Mouse (Mus musculus) CD8-positive naive resting alpha-beta T cell, adult 2 months (primary cell): ENCODE data around the gene 4930455H04Rik.

ENCODE experiments used
- DNase-seq, 2 experiments: peaks; one replicate each; pipeline ENCODE4 v3.0.0; 2022; ENCODE audit warnings: low read depth in 2 of 2, low spot score in 2 of 2

Gene 4930455H04Rik

DNA sequence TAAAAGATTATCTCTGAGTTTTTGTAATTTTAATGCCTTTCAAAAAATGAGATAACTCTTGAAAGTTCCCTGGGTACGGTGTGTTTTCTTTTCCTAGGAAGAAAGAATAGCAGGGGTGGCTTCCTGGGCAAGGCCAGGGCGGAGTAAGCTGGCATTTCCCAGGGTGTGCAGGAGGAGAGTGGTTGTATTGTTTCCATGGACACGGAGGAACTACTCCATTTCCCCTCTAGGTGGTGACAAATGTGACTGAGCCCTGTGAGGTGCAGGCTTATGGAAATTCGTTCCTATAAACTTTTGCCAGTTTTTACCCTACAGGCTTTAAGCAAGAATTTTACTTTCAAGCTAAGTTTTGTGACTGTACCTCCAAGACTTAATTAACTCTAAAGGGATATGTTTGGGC is 1.8 kb upstream of the 4930455H04Rik start:
- DNase-seq = no peak

DNA sequence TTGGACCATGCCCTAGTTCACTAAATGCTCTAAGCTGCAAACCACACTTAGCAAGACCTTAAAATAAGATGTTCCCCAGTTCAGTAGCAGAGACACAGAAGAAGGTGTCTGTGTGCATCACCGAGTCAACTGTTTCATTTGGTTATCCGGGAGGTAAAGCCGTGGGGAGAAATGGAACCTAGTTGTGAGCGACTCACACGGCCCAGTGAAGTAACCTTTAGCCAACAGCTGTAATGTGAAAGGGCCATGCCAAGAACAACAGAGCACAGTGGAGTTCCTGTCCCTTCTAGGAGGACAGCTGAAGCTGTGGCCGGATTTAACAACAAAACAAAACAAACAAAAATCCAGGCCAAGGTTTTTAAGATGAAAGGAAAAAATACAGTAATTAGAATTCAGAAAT is 1.3 kb upstream of the 4930455H04Rik start:
- no peak for DNase-seq

DNA sequence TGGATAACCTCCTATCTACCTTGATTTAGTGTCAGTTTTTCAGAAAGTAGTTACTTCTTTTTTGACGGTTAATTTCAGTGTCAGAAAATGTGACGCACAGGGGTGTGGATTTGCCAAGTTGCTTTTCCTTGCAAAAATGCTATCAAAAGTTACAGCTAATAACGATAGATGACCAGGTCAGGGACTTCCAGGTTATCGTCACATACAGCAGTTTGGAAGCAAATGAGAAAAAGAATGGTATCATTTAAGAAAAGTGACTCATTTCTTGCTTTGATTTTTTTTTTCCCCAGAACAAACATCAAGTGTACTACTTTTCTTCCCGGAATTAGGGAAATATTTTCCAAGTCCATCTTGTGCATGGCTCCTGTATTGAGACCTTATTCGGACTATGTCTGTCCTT is 631 bp upstream of the 4930455H04Rik start:
- DNase-seq = no peak

DNA sequence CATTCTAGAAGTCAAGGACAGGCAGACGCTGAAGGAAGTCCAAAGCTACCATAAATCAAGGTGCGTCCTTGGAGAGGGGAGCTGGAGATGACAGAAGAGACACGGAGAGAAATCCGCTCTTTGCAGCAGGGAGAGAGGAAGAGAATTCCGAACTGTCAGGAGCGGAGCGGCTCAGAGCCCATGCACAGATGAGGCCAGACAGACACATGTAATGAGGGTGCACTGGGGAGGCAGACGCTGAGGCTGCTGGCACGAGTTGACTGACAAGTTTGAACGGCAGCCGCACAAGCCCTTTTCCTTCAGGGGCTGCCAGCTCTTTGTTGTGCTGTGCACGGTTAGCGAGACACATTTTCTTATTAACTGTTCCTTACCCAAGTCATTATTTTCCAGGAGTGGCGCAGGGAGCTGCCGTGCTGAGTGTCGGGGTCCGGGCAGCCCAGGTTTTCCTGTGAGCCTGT is 502 bp downstream of the 4930455H04Rik start, which contains the start of gene Palmd:
Gene Palmd, minus strand, starts transcription at position 448 of the 458 bp plus-strand sequence.
- DNase-seq = no peak

DNA sequence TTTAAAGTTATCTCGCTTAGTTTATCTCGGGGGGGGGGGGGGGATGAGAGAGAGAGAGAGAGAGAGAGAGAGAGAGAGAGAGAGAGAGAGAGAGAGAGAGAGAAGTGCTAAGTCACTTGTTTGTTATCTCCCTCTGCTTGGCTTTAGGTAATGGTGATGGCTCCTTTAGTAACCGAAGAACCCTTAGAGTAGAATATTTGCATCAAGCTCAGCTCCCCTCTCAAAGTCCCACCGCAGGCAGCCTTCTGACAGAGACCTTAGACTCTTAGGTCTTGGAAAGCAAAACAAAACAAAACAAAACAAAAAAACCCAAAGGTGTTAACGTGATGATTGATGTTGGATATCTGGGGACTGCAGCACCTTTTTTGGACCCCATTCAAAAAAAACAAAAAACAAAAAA is 936 bp downstream of the 4930455H04Rik start:
- DNase-seq = no peak

DNA sequence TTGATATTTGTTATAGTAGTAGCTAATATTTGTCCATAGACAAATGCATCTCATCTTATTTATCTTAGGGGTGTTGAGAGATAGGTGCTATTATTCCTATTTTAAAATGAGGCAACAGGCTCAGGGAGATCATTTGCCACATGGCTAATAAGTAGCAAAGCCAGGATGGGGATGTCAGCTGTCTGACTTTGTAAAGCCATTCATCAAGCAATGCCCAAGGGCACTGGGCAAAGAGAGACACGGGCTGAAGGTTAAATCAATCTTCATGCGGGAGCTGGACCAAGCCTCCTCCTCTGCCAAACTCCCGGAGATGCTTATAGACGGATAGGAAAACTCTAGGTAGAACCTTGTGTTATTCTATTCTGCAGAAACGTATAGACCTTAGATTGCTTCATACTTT is 1.7 kb downstream of the 4930455H04Rik start:
- no peak for DNase-seq

DNA sequence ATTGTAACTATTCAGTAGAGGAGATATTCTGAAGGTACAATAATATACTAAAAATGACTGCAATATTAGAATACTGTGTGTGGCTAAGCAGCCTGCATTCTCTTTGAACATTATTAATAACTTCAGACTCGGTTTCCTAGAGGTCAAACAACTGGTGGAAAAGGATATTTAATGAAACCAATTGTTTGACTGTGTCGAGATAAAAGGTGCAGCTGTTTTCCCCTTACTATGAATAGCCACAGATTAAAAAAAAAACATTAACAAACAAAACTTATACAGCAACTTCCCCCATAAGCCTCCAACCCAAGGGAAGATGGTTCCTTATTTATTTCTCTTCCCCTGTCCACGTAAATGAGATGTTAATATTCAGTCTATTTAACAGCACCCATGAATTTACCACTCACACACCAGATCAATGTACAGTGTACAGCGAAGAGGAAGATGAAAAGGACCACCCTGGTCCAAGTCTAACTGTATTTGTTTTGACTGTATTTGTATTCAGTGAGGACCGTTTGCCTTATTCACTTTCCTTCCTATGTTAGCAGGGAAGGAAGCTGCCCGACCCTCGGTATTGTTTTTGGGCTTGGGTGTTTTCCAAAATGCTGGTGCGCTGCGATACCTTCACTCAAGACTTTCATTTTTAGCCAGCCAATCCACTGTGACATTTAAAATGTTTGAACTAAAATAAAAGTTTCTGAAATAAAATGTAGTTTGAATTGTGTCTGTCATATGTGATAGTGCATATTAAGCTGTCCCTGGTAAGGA is 13.9 kb downstream of the 4930455H04Rik start:
- DNase-seq = no peak

DNA sequence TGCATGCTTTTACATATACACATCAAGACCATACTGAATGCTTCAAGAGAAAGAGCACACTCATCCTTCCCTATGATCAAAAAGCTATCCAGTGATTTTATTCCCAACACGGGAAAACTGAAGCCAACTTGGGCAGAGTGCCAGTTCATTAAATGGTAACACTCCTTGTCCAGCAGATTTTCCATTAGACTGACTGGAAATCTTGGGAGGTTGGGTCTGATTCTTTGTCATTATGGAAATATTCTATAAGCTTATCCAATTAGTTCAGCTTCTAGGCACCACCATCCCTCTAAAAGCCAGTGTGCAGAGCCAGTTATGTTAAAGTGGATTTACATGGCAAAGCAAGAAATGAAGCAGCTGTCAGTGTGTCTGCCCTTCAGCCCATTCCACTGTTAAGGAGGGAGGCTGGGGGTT is 17.0 kb downstream of the 4930455H04Rik start:
- no peak for DNase-seq

DNA sequence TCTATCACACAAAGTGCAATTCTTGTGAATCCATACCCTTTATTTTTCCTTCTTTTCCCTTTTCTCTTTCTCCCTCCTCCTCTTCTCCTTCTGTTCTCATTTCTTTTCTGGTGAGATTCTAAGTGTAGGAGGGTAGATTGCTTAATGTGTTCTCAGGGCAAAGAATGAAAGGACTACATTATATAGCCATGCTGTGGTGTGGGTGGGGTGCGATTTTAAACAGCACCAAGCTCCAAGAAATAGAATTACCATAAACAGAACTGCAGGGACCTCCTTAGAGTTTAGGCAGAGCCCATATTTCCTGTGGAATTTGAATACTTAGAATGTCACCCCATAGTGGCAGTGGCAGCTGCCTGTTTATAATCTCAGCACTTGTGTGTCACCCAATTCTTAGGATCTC is 17.7 kb downstream of the 4930455H04Rik start:
- no peak for DNase-seq

DNA sequence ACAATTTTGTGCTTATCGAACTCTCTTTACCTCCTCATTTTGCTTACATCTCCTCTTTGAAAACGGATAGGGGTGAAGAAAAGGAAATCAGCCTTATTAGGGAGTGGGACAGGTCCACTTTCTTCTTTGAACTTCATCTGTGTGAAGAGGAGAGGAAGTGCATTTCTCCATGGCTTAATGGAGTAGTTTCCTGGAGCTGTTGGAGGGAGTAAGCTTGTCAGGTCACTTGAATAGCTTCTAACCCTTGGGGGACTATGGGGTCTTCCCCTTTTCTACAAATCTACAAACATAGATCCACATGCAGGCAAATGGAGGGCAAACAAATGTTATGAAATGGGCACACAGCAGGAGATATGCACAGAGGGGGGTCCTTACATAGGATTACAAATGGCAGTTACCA is 18.4 kb downstream of the 4930455H04Rik start:
- no peak for DNase-seq

DNA sequence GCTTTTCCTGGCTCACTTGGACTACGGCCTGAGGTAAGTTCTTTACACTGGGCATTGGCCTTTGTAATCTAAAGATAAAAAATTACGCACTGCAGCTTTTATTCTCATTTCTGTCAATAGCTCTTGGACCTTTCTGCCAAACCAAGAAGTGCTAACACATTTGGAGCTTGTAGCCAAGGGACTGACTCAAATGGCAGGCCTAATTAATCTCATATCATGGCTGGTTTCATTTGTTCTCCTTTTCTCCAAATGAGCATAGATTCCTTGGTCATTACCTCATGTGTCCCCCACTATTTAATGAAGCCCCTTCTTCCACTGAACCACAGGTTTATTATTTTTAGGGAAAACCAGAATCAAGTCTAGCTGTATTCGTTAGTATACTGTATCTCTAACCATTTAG is 20.2 kb downstream of the 4930455H04Rik start:
- DNase-seq = no peak

DNA sequence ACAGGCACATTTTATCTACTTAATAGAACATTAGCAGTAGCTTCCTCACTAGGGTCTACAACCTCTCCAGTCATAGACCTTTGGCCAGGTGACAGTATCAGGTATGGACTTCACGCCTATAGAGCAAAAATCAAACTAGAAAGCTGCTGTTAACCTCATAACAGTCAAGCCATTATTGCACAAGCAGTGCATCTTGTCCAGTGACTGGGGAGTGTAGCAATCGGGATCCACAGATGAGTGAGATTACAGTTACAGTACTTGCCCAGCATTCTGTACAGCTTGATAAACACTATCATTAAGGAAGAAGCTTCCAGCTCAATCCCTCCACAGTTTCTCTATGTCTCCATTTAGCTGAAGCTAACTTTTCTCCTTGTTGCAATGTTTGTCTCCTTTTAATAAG is 23.1 kb downstream of the 4930455H04Rik start:
- no peak for DNase-seq

DNA sequence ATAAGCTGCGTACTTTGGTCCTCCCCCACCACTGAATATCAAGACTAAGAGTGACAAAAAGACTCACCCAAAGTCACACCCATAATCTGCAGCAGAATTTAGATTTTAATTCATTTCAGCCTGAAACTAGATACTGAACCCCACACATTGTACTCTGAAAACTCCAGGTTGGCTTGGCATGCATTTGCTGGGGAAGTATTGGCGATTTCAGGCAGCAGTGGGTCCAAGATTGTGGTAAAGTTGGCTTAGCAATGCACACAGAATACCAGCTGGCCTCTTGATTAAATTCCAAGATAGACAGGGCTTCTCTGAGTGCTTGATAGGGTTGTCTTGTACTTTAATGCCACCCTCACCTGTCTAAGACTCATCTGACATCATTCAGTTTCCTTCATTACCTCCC is 24.9 kb downstream of the 4930455H04Rik start:
- DNase-seq = no peak

DNA sequence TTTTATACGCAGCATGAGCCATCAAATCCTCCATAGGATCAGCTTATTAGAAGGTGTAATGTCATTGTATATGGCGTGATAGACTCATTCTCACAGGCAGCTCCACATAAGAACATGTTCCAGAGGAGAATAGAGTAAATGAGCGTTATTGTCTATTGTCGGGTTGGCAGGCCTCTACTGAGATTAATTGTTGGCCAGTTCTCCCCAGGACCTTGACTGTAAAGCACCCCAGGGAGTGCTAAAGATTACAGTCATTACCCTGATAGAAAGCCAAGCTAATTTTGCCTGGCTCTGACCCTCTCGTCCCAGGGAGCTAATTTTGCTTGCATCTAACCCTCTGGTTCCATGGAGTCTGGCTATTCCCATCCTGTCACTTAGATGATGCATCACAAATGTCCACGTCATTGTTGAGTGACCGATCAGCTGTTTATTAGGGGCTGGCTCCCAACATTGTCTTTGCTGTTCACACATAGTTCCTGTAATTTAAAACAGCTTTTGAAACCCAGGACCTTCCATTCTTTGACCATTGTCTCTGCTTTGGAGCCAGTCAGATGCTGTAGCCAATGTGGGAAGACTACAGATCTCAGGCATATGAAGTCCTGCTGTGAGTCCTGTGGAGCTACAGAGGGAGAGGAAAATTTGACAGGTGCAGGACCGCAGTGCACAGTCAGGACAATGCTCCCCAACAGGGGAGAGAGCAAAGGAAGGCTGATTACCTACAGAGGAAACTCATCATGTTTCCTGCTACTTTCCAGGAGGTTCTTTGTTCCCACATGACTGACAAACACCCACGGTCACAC is 33.8 kb downstream of the 4930455H04Rik start:
- no peak for DNase-seq

DNA sequence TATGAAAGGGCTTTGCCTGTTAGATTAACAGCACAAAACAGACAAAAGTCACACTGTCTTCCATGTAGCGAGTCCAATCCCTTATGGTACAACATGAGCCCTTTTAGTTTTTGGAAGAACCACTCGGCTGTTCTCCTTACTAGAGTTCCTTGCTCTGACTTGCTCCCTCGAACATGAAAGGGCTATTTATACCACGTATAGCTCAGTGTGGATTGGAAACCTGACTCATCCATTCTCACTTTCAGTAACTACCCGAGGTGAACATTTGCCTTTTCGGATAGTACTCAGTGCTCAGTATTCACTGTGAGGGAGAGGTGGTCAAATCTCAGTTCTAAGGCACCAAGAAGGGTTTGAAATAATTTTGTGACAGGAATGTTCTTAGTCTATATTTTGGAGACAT is 35.3 kb downstream of the 4930455H04Rik start:
- DNase-seq = no peak

DNA sequence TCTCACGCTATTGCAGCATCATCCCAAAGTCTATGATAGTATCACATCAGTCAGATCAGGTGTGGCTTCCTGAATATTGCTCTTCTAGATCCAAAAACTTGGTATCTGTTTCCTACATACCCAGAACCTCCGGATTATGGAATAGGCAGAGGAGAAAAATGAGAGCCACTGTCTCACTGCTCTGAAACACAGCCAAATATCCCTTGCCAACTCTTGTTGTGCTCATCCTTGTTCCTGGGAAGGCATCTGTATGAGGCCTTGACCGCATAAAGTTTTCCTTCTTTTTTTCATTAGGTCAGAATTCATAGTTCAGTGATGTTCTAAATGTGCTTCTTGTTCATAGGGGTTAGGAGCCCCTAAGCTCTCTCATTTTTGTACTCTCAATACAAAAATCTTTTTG is 38.6 kb downstream of the 4930455H04Rik start:
- DNase-seq = no peak

DNA sequence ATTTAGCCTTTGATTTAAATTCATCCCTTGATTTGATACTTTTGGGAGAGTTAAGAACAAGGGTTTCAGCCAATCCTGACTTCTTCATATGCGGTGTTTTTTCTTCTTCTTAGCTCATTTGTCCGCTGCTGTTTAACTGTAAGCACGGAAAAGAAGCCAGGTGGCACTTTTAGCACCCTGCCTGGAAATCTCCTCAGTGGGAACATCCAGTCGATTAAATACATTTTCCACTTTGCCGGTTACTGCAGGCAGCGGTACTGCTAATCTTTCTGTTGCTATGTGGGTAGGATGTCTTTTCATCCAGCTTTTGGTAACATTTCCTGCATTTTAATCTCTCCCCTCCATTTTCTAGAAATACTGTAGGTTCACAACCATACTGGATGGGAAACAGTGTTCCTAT is 39.3 kb downstream of the 4930455H04Rik start:
- no peak for DNase-seq

DNA sequence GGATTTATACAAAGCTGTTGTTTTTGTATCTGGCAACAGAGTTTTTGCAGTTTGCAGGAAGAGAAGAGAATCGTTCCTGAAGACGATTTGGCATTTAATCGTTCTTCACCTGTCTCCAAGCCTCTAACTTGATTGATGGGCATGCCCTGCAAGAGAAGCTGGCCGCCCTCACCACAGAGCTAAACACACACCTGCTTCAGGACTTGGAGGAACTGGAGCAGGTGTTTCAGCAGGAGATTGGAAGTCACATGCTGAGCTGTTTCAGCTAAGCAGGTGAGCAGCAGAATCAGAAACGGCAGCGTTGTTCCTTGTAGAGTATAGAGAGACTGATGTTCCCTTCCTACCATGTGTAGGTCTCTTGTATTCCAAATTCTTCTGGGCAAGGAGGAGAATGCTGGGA is 42.1 kb downstream of the 4930455H04Rik start:
- no peak for DNase-seq

DNA sequence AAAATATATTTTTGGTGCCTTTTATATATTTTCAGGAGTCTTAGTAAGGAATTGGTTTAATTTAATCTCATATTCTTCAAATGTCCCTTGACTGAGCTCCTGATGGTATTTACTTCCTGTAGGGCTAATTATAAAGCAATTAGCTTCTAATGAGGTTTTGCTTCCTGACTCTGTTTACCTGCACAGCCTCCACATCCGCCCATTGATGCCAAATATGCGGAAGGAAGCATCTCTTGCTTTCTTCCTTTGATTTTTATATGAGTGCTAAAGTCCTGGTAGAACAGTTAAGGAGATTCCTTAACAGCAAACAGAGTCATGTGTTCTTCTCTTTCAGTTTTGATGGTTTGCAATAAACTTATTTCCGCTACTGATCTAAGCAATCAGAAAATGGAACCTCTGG is 52.3 kb downstream of the 4930455H04Rik start:
- DNase-seq = no peak

DNA sequence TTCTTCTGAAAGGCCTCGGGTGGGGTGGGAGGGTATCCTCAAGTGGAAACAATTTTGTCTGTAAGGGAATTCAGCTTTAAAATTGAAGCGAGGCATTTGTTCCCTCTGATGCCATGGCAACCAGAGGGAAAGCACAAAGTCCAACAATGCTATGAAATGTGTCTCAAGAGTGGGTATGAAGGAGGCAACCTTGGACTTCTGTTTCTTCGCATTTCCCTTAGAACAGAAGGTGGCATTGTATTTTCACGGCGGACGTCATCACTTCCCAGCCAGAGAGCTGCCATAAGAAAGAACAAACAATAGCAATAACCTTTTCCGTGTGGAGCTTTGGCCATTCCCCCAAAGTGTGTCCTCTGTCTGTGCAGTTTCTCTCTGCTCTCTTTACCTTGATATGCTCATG is 53.8 kb downstream of the 4930455H04Rik start:
- no peak for DNase-seq

DNA sequence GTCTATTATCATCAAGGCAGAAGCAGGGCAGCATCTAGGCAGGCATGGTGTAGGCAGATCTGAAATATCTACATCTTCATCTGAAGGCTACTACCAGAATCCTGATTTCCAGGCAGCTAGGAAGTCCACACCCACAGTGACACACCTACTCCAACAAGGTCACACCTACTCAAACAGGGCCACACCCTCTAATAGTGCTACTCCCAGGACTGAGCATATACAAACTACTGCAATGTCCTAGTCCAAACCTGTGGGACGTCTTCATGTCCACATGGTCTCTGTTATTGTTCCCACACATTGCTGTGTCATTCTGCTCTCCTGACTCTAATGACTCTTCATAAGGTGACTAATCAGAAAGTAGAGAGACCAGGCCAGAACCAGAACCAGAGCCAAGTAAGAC is 56.0 kb downstream of the 4930455H04Rik start:
- no peak for DNase-seq

DNA sequence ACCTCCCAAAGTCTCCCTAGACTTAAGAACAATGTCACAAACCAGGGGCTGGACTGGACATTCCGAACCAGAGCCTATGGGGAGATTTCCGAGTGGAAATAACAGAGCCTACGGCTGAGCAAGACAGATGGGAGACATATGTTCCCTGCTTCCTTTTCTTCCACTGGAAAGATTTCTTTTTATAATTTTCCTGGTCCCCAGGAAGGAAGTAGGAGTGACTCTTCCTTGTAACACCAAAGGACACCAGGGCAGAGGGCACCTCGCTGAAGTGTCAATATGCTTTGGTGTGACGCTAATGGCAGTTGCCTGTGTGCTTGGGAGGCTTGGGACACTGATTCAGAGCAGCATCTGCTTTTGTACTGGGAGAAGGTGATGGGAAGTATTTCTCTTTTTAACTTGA is 56.5 kb downstream of the 4930455H04Rik start:
- no peak for DNase-seq
